Mouse (Mus musculus) lung, postnatal 25 days (tissue): Measurements from ENCODE around the gene Foxn3.
A peak's percentile ranks its signal among the peaks of the same experiment; 100 is the strongest.

ENCODE experiments used
- DNase-seq: peaks from one replicate; pipeline ENCODE4 v3.0.0; 2022; ENCODE audit warnings: low spot score

Foxn3 gene

DNA sequence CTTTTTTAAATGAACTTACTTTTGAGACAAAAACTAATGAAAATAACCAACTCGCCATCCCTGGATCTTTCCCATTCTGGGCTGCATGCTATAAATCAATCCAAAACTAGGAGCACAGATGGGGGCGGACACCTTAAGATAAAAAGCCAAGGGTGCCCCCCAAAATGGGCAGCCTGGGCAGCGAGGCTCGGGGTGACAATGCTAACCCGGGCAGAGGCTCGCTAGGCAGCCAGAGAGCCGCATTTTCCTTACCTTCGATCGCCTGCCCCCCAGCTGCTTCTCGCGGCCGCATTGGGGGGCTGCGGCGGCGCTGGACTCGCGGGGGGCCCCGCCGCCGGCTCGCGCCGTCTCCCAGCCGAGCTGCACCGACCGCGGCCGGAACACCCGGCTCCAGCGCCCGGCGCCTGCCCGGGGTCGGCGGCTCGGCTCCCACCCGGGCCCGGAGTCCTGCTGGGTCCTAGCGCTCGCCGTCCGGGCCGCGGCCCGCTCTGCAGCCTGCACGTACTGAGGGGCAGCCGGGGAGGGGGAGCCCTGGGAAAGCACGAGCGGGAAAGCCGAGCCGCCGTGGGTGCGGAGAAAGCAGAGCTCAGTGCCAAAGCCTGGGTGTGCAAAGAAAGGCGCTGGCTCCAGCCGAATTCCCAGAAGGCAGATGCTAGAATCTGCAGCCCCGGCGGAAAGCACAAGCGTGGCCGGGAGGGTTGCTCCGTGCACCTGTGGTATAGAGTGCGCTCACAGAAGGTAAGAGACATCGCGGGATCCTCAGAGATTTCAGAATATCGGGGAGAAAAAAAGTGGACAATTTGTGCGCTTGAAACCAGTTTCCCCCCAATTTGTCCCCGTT lies at the start of gene Foxn3:
Foxn3 (minus strand) TSS at position 364 of the 841 bp plus-strand sequence.
- peak; percentile 61 for DNase-seq

DNA sequence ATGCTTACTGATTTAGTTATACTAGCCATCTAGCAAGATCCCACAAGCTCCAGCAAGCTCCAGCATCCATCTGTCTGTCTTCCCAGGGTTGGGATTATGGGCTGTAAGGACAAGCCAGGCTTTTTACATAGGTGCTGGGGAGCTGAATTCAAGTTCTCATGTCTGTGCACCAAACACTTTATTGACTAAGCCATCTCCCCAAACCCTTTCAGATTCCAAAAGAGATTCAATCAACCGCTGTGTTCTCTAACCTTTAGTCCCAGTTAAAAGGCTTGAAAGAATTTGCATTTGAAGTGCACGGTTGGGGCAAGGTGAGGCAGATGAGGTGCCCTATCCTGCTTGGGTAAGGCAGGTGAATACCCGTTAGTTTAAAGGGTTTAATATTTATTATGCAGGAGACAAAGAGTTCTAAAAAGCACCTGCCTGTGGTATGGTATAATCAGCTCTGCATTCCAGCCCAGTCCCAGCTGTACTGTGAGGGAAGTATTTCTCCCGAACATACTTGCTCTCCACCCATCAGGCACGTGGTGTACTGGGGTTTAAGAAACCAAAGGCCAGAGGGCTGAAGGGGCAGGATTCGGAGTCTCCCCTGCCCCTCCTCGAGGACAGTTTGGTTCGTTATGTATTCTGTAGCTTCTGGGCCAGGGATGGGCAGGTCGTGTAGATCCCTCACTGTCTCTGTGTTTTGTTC lies 48.9 kb upstream of the Foxn3 start:
- no peak for DNase-seq

DNA sequence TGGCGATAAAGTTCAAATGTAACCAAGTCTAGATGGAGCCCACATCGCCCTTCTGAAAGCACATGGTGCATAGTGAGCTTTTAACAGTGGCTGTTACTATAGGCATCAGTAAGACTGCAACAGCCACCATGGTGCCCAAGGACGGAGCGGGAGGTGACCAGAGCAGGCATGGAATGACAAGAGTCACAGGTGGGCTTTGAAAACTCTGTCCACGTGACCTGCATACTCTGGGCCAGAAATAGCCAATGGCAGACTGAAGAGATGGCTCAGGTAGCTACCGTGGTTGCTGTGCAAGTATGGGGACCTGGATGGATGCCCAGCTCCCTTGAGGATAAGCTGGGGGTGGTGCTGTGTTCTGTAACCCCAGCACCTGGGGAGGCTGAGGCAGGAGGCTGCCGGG lies 47.5 kb upstream of the Foxn3 start:
- no peak for DNase-seq

DNA sequence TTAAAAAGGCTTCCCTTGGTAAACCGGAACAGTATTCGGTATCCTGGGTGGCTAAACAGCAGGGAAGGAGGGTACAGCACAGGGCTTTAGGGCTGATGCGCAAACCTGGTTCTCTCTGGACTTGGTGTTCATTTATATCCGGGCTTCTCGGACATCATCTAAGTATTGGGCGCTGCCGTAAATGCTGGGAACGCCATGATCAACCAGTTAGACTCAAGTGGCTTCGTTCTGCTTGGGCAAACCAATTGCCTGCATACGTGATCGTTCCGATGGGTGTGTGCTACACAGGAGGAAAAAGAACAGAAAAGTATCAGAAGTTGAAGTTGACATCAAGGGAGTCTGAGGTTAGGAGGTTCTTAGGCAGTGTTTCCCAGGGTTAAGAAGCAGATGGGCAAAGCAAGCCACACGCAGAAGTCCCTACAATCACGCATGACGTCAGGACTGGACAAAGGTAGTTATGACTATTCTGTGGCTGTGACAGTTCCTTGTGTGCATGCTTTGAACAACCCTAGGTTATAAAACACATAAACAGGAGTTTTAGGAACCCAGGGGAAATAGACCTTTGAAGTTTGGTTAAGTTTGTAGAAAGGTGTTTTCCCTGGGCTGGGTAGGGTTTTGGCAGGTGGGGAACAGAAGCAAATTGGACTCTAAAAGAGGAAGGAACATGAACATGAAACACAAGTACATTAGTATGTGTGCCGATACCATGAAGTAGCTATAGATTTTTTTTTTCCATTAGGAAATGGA lies 46.9 kb upstream of the Foxn3 start:
- no peak for DNase-seq

DNA sequence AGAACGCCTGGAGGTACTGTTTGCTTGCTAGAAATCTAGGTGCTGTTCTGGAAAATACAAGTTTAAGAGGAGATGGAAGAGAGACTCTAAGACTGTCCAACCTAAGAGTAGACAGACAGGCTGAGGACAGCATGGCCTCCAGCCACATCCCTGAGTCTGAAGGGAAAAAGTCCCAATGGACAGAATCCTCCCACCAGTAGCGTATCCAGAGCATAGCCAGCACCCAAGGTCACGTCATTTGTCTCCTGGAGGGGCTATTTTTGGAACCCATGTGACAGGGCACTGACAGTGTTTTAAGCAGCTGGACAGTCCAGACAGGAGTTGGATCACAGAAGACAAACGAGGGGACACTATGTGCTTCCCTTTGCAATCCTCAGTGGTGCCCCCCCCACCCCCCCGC lies 46.3 kb upstream of the Foxn3 start:
- peak; percentile 35 for DNase-seq

DNA sequence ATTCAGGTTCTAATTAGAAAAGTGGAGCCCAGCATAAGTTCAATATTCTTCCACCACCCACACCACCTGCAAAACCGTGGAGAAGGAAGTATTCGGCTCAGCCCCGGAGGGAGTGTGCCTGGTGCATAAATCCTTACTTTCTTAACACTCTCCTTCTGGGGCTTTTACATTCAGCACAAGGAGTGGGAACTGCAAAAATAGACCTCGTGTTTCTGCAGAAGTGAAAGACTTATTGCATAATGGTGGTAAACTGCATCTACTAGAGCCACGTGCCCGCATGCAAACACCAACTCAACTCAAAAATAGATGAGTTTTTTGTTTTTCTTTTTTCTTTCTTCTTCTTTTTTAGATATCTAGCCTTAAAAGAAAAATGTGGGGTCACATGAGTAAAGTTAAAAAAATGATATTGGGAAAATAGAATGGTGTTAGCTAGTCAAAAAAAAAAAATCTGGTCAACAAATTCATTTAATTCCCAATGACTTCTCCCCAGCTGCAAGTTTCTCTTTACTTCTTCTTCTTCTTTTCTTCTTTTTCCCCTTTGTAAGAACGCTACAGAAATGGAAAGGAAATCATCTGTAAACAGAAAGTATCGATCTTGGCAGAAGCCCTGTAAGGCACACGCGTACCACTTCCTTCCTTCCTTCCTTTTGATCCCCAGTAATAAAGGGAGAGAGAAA lies 45.0 kb upstream of the Foxn3 start:
- peak; percentile 24 for DNase-seq

DNA sequence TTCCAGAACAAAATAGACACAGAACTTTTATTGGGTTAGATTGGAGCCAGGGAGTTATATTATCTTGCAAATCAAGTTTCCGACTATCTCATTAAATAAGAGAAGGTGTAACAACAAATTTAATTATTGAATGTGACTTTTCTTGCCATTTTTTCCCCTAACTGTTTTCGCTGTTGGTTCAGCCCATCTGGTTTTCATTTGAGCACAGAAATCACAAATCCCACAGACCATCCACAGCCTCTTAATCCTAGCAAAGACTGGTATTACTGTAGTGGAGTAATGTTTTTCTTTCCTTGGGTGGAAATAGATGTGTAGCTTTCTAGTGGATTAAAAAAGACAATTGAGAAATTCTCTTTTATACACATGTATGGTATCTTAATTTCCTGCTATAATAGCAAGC lies 40.0 kb upstream of the Foxn3 start:
- no peak for DNase-seq

DNA sequence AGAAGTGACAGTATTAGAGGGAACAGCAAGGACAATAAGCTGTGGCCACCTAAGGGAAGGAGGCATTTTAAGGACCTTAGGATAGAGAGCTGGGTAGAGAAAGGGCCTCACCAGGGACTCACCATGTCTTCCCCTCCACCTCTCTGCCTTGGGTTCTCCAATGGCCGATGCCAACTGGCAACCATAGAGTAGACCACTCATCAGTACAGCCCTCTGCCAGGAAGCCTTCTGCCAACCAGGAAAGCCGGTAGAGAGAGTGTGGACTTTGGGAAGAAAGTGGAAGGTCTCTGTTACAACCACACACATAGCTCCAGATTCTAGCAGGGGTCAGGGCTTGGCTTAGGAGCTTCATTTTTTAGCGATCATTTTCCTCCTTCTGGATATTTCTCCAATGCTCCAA lies 38.5 kb upstream of the Foxn3 start:
- DNase-seq, result no peak

DNA sequence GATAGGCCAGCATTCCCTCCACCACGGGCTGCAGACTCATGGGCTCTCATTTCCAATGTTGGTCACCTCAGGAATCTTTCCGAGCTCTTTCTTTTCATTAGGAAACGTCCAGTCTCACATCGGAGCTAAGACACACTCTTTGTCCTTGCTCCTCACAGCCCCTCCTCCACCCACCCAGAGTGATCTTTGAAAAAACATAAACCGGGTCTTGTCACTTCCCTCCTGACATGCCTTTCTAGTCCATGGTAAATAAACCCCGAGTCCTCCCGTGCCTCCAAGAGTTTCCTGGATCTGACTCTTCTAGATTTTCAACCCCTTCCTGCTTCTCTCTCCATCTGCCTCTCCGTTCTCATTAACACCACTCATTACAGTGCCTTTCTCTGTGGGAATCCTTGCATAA lies 38.0 kb upstream of the Foxn3 start:
- DNase-seq, result no peak

DNA sequence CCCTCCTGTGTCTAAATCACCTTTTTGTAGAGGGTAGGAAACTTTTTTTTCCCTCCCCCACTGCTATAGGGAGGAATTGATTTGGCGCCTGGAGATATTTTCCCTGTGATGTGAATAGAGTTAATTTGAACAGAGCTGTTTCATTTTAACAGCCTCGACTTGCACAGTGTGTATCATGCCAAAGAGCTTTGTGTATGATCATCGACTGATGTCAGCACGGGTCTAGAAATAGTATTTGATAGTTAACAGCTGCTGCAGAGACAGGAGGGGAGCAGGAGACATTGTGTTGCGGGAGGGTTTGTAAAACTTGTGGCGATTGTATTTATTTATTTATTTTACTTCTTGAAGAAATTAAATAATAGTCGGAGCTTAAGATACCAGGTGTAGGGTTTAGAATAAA lies 36.2 kb upstream of the Foxn3 start:
- no peak for DNase-seq

DNA sequence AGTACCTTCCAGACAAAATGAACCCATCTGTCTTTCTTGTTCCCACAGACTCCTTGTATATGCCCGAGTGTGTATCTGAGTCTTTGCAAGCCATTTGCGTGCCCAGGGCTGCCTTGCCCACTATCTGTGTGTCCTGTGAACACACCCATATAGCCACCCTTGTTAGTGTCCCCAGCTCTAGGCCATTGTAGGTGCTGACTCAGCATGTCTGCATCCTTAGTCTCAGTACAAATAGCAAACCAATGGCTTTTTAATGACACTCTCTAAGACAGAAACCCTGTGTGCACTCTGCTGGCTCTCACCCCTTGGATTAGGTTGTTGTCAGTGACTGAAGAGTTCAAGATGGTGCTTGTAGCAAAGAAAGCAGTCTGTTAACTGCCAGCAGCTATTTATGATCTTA lies 33.0 kb upstream of the Foxn3 start:
- DNase-seq, result no peak

DNA sequence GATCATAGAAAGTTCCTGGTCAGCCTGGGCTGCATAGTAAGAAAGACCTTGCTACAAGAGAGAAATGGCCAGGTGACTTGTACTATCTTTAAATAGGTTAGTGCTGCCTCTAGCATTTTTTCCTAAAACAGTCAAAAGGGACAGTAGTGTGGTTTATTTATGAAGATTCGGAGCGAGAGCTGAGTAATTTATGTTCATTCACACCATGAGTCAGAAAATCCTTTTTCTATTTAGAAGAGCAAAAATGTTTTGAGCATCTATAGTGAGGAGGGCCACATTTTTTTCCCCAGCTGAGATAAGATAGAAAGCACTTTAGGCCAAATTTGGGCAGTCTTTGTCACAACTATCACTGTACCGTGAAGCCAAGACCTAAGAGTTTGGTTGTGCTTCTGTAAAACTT lies 24.0 kb upstream of the Foxn3 start:
- DNase-seq, result no peak

DNA sequence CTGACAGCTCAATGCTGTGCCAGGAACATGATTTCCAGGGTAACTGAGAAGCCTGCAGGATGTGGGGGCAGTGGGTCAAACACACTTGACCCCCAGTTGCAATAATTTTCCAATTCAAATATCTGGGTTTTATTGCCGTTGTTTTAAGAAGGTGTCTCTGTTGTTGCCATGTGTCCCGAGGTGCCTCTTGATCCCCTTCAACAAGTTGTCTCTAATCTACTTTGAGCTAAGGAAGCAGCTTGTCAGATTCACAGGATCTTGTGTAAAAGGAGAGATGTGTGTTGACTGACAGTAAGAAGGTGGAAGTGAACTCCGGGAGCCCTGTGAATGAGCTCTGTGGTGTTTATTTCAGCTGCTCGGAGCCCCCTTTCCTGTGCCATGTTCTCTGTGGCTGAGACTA lies 16.6 kb upstream of the Foxn3 start:
- no peak for DNase-seq

DNA sequence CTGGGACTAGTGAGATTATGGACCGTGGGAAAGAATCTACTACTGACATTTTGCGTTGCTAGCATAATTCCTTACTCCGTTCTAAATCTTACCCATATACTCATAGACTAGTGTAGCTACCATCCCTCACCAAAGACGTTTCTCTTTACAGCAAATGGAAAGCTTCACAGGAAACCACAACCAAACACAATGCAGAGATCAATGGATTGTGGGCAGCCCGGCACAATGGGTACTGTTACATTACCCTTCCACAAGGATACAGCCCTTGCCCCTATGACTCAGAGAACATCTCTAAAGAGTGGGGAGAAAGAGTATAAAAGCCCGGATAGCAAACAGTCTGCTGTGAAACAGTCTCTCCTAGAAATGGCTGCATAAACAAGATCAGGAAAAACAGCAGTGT lies 13.3 kb upstream of the Foxn3 start:
- no peak for DNase-seq

DNA sequence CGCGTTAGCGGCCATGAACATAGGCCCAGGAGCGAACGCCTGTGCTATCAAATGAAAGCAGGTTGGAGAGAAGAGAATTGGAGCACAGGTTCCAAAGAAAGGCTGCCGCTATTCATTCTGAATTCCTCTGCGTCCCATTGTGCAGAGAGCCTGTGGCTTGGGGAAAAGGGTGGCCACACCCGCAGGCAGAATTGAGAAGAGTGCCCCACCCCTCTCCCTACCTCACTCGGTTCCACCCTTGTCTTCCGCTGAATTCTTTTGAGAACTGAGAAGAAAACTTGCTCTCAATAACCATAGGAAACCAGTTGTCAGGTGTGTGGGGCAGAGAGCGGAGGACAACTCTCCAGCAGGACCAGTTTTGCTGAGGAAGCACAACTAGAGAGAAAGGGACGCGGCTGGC lies 10.9 kb upstream of the Foxn3 start:
- no peak for DNase-seq

DNA sequence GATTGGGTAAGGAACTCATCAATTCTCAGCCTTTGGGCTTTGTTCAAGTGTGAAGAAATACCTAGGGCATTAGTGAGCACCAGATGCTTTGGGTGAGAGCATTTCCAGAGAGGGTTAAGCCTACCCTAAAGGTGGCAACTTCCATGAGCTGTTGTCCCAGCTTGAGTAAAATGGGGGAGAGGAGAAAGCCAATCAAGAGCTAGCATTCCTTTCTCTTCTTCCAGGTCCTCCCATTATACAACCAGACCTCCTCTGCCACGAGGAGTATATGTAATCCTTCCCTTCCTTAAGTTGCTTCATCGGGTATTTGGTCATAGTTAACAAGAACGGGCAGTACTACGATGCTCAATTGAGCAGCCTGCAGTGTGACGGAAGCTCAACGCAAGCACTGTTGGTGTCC lies 9.7 kb upstream of the Foxn3 start:
- no peak for DNase-seq

DNA sequence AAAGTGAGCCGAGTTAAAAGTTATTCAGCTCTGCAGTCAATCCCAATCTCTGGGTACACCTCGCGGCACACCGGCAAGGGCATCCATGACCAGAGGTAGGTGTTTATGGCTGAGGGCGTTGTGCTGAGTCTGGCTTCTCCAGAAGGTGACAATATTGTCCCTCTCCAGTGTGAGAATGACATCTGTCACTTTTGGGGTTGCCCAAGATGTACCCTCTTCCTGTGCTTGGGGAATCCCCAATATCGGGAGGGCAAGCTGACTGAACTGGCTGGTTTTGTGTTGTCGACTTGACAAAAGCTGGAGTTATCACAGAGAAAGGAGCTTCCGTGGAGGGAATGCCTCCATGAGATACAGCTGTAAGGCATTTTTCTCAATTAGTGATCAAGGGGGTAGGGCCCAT lies 8.6 kb upstream of the Foxn3 start:
- DNase-seq, result no peak

DNA sequence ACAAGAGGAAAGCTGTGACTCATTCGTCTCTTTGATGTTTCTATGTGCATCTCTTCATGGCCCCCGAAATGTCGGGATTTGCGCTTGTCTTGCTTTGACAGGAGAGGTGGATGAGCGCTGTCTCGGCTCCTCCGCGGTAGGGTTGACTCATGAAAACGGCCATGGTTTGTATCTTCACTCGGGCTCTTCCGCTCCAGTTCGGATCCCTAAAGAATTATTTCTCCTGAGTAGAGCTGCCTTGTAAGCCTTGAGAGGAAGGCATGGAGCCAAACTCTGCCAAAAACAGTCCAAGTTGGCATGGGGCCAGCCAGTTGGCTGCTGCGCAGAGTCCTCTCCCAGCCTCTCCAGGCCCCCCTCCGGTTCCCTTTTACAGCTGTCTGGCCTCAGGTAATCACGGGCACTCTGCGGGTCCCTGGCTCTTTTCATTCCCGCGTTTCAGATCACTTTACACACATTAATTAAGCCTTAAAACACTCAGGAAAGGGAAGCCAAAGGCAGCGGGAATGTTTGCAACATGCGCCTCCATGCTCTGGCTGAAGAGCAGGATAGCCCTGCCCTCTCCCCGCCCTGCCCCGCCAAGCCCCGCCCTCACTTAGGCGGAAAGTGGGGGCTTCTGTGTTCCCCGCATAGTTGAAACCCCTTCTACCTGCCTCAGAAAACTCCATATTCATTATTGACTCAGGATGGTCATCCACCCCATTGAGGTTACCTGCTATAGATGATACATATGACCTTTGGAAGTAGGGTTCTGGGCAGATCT lies 7.0 kb upstream of the Foxn3 start:
- DNase-seq, result no peak

DNA sequence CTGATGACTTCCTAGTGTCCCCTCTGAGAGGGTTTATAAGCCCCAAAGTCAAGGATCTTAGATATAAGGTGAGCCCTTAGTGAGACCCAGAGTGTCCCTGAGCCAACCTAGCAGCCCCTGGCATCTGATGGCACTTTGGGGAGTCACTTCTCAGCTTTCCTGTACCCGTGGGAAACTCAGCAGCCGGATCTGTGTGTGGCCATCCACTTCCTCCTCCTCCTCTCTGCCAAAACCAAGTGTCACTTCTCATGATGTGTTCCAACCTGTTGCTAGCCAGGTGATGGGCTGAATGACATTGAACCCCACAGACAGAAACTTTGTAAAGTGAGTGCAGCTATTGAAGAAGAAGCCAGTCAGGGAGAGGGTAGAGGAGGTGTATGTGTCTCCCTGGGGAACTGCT lies 2.2 kb upstream of the Foxn3 start:
- DNase-seq, result no peak

DNA sequence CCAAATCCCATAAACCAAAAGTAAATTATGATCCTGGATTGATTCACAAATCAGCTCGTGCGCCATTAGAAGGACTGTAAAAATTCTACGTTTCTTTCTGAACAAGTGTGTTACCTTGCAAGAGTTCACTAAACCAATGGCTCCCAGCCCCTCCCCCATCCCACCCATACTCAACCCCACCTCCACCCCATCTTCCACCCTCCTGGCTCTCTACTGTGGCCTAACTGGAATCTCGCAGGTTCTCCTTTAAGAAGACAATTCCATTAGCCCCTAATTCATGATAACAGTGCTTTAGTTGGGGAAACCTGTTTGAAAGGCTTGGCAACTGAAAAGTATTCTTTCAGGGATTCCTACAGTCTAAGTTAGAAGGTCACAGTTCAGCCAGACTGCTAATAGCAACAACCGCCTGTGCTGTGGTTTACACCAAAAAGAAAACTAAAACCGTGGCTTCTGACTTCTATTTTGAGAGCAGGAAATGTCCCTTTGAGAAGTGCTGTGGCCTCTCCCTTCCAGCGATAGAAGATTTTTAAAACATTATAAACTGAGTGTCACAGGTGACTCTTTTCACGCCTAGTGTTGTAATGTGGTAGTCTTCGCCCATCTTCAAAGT lies 1.0 kb upstream of the Foxn3 start:
- DNase-seq, result no peak

DNA sequence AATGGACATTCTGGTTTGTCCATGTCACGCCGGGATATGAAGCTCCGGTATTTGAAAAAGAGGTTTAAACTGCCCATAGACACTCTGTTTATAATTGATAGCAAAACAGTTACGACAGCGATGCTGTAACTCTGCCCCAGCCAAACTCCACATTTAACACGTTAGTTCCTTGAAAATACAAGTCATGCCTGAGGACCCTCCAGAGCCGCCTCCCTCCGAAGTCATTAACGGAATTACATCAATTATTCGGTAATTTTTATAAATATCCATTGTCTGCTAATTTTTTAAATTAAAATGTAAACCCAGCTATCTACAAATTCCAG lies 554 bp downstream of the Foxn3 start:
- no peak for DNase-seq
